Mouse (Mus musculus) bone marrow, adult 2 months (tissue): ENCODE measurements at regions not wholly inside any gene's neighbourhood (a gene's known extent, or its start where the extent isn't known, plus 50 kb on each side); places are given as distances from the start of the nearest gene placed in this dataset.

Source experiments
- CTCF ChIP-seq: fragments of 200-500 bp; IDR thresholded peaks from 2 replicates; pipeline ENCODE4 v1.5.1; 2011; ENCODE audit warnings: low read length, control low read depth; ENCODE audit not compliant: control insufficient read depth, insufficient read depth
- POLR2A ChIP-seq: fragments of 200-500 bp; IDR thresholded peaks from 2 replicates; pipeline ENCODE4 v1.6.1; 2011; ENCODE audit warnings: low read depth, mild to moderate bottlenecking, control low read depth, low read length, borderline replicate concordance; ENCODE audit not compliant: control insufficient read depth

GRCm38 (mm10) chr8:12477449-12478401 is 82.6 kb downstream of the Sox1 start:
- TF ChIP-seq CTCF (no peak), POLR2A (no peak)
